In genomic region chr11:40755109-40755627, GRCm38 (mm10) we compare ENCODE assay signal across 8 mouse cellular contexts. TPM values are rescaled to one million over a fixed set of nuclear protein-coding genes. Genes with fewer than 3 reads are reported as not detected.
DNase-seq lines count a peak whose midpoint lies in the region; ATAC-seq lines count a peak whose summit lies in the region.

Gene Ccng1, minus strand, starts transcription at chr11:40755311.

- peak; percentile 98 for ATAC-seq in inflammation-experienced regulatory T-cells, adult 6 months
- peak; percentile 99 for ATAC-seq in megakaryocyte-erythroid progenitor cell, adult 5-6 weeks (replicated peaks; ENCODE audit: low FRiP score, low TSS enrichment, poor library complexity, severe bottlenecking)

- DNase-seq in adrenal gland, adult (ENCODE audit: inconsistent age in 2 of 2, low spot score in 1 of 2), result peak; percentile 96 to 98
- DNase-seq in embryo, embryonic 10.5 days (ENCODE audit: low spot score), result peak; percentile 96
- peak; percentile 90 for DNase-seq in gastrocnemius, postnatal 14 days
- peak; percentile 93 to 94 for DNase-seq in left cerebral cortex, postnatal 10 days (ENCODE audit: extremely low spot score in 1 of 2, low spot score in 2 of 2)
- peak; percentile 90 for DNase-seq in right cerebral cortex, postnatal 25 days
- peak; percentile 93 for DNase-seq in yolk sac, embryonic 10.5 days (ENCODE audit: low spot score)

- intact Hi-C loops in gastrocnemius, postnatal 14 days (cut with DNase I; ENCODE audit: low total_unique reads), result loop anchor here (10.0 kb wide), 1 partner anchor 60 kb away; the partner anchor contains the start of gene Mat2b
- intact Hi-C loops in left cerebral cortex, postnatal 10 days (cut with DNase I), result no loop called here

RNA-seq across cellular contexts. Expression of gene Ccng1, which starts in this region (rescaled TPM):
- 100 to 1,000 TPM; 579 to 591 TPM for total RNA-seq in gastrocnemius, postnatal 14 days (2021)
- polyA plus RNA-seq in inflammation-experienced regulatory T-cells, adult 6 months (2017; shearing (Covaris generic)), result 100 to 1,000 TPM in 1 of 3 experiments, 10 to 100 TPM in 2; 54.7 to 149 (median 61.1) TPM
- total RNA-seq in left cerebral cortex, postnatal 10 days (2021), result 10 to 100 TPM; 46.5 to 46.9 TPM
- total RNA-seq in megakaryocyte-erythroid progenitor cell, adult 5-6 weeks (2014; fragmentation: Nextera tagmentation), result 73.6 and 76.9 TPM in 2 replicates
- 108 and 119 TPM in 2 replicates for total RNA-seq in megakaryocyte-erythroid progenitor cell, adult 5-6 weeks (2017)

Comparison
In these comparisons a context has a peak if more than half of its experiments do, and no peak if none do; other contexts are left out.
1. Peak in every context shown above with its lines: DNase-seq and ATAC-seq.
2. RNA of gene Ccng1 (total RNA-seq): 579 to 591 TPM in gastrocnemius, postnatal 14 days; 73.6 to 119 TPM in megakaryocyte-erythroid progenitor cell, adult 5-6 weeks and 46.5 to 46.9 TPM in left cerebral cortex, postnatal 10 days; every median in the first group is over 4 times any median in the second.